Mouse (Mus musculus): ENCODE results near the gene Zfp874b. TPM values are rescaled to one million over a fixed set of nuclear protein-coding genes. Genes with fewer than 3 reads are reported as not detected.
A peak's percentile ranks its signal among the peaks of the same experiment; 100 is the strongest.

The Zfp874b gene
- 0.33 and 0.46 TPM in 2 replicates for polyA plus RNA-seq (2012; rRNA removed)

GRCm38 (mm10) chr13:67483625-67484423 is at the start of gene Zfp874b:
TSS of gene Zfp874b (minus strand) at chr13:67484258.
- no peaks in the 10 kb centered on the region for H3K27me3 ChIP-seq (ENCODE audit: control insufficient read depth, insufficient read depth, low read length)
- H3K4me3 ChIP-seq (ENCODE audit: low read depth, low read length): peak within 1 kb of the TSS; percentile 81
- TF ChIP-seq POLR2A (IDR thresholded peaks at IDR 0.05; ENCODE audit: low read depth, low read length) (no peak), CTCF (IDR thresholded peaks at IDR 0.05; ENCODE audit: extremely low read depth, insufficient read length, insufficient replicate concordance, low read depth, low read length) (no peak)
- 2% methylated on average over 20 of the region's 20 CpGs for WGBS
- H3K36me3 ChIP-seq (ENCODE audit: control insufficient read depth, insufficient read depth, low read length): 0 out of 2 replicates have a peak, but pooled peaks cover 1% of the 10 kb centered on the region
- H3K4me1 ChIP-seq (ENCODE audit: control insufficient read depth, insufficient read depth, insufficient read length, low read length): no peaks in the 10 kb centered on the region
- peak within 1 kb of the TSS; percentile 50 for H3K27ac ChIP-seq (ENCODE audit: insufficient read depth, low read depth, low read length)

GRCm38 (mm10) chr13:67527049-67527730 is 43.1 kb upstream of the Zfp874b start:
- Histone ChIP-seq H3K27ac (ENCODE audit: insufficient read depth, low read depth, low read length) (no peak overlapping the region), H3K27me3 (ENCODE audit: control insufficient read depth, insufficient read depth, low read length) (no peaks in the 10 kb centered on the region), H3K4me3 (ENCODE audit: low read depth, low read length) (no peak overlapping the region), H3K36me3 (ENCODE audit: control insufficient read depth, insufficient read depth, low read length) (no peaks in the 10 kb centered on the region), H3K4me1 (ENCODE audit: control insufficient read depth, insufficient read depth, insufficient read length, low read length) (no peaks in the 10 kb centered on the region)
- 84% methylated on average over 3 of the region's 3 CpGs for WGBS
- TF ChIP-seq POLR2A (IDR thresholded peaks at IDR 0.05; ENCODE audit: low read depth, low read length): no peak
- no peak for TF ChIP-seq CTCF (IDR thresholded peaks at IDR 0.05; ENCODE audit: extremely low read depth, insufficient read length, insufficient replicate concordance, low read depth, low read length)

GRCm38 (mm10) chr13:67525753-67526410 is 41.8 kb upstream of the Zfp874b start, which contains the start of the genes Gm26965 and Zfp87:
TSS of gene Gm26965 (minus strand) at chr13:67526151.
TSS of gene Zfp87 (minus strand) at chr13:67526177.
- WGBS: under 1% methylated on average over 27 of the region's 27 CpGs
- Histone ChIP-seq H3K4me1 (ENCODE audit: control insufficient read depth, insufficient read depth, insufficient read length, low read length) (no peaks in the 10 kb centered on the region), H3K36me3 (ENCODE audit: control insufficient read depth, insufficient read depth, low read length) (peaks cover 6% of the 10 kb centered on the region; the same call in 1 of the 2 replicates), H3K27me3 (ENCODE audit: control insufficient read depth, insufficient read depth, low read length) (no peaks in the 10 kb centered on the region), H3K4me3 (ENCODE audit: low read depth, low read length) (peak within 1 kb of the TSS; percentile 67), H3K27ac (ENCODE audit: insufficient read depth, low read depth, low read length) (peak within 1 kb of the TSS; percentile 19; the same call in 1 of the 2 replicates)
- TF ChIP-seq CTCF (IDR thresholded peaks at IDR 0.05; ENCODE audit: extremely low read depth, insufficient read length, insufficient replicate concordance, low read depth, low read length) (no peak), POLR2A (IDR thresholded peaks at IDR 0.05; ENCODE audit: low read depth, low read length) (peak; percentile 58)

- H3K4me3 ChIP-seq (ENCODE audit: low read depth, low read length): no peak overlapping the region
- 90% methylated on average over 1 of the region's 1 CpGs for WGBS
- no peaks in the 10 kb centered on the region for H3K27me3 ChIP-seq (ENCODE audit: control insufficient read depth, insufficient read depth, low read length)
- TF ChIP-seq CTCF (IDR thresholded peaks at IDR 0.05; ENCODE audit: extremely low read depth, insufficient read length, insufficient replicate concordance, low read depth, low read length): no peak
- TF ChIP-seq POLR2A (IDR thresholded peaks at IDR 0.05; ENCODE audit: low read depth, low read length): no peak
- no peak overlapping the region for H3K27ac ChIP-seq (ENCODE audit: insufficient read depth, low read depth, low read length)
- H3K36me3 ChIP-seq (ENCODE audit: control insufficient read depth, insufficient read depth, low read length): no peaks in the 10 kb centered on the region
- peaks cover 2% of the 10 kb centered on the region; the same call in 1 of the 2 replicates for H3K4me1 ChIP-seq (ENCODE audit: control insufficient read depth, insufficient read depth, insufficient read length, low read length)
Measured at GRCm38 (mm10) chr13:67500908-67501307, 16.9 kb upstream of the Zfp874b start.

- Histone ChIP-seq H3K27me3 (ENCODE audit: control insufficient read depth, insufficient read depth, low read length) (no peaks in the 10 kb centered on the region), H3K36me3 (ENCODE audit: control insufficient read depth, insufficient read depth, low read length) (no peaks in the 10 kb centered on the region), H3K4me3 (ENCODE audit: low read depth, low read length) (peak within 1 kb of the TSS; percentile 75), H3K4me1 (ENCODE audit: control insufficient read depth, insufficient read depth, insufficient read length, low read length) (peaks cover 2% of the 10 kb centered on the region; the same call in 1 of the 2 replicates), H3K27ac (ENCODE audit: insufficient read depth, low read depth, low read length) (no peak within 1 kb of the TSS)
- TF ChIP-seq POLR2A (IDR thresholded peaks at IDR 0.05; ENCODE audit: low read depth, low read length) (peak; percentile 41; the same call in 1 of the 2 replicates), CTCF (IDR thresholded peaks at IDR 0.05; ENCODE audit: extremely low read depth, insufficient read length, insufficient replicate concordance, low read depth, low read length) (no peak)
- WGBS: under 1% methylated on average over 22 of the region's 22 CpGs
Measured at GRCm38 (mm10) chr13:67500084-67500719, 16.1 kb upstream of the Zfp874b start, which contains the start of gene Zfp58. TSS of gene Zfp58 (minus strand) at chr13:67500555.

- TF ChIP-seq CTCF (IDR thresholded peaks at IDR 0.05; ENCODE audit: extremely low read depth, insufficient read length, insufficient replicate concordance, low read depth, low read length) (no peak), POLR2A (IDR thresholded peaks at IDR 0.05; ENCODE audit: low read depth, low read length) (no peak)
- H3K27me3 ChIP-seq (ENCODE audit: control insufficient read depth, insufficient read depth, low read length): no peaks in the 10 kb centered on the region
Measured at GRCm38 (mm10) chr13:67495631-67496030, 11.6 kb upstream of the Zfp874b start.

More at GRCm38 (mm10) chr13:67495631-67496030, 11.6 kb upstream of the Zfp874b start:
- no peak overlapping the region for H3K27ac ChIP-seq (ENCODE audit: insufficient read depth, low read depth, low read length)
- peaks cover 25% of the 10 kb centered on the region for H3K36me3 ChIP-seq (ENCODE audit: control insufficient read depth, insufficient read depth, low read length)
- 94% methylated on average over 1 of the region's 1 CpGs for WGBS
- no peak overlapping the region for H3K4me3 ChIP-seq (ENCODE audit: low read depth, low read length)
- peaks cover 2% of the 10 kb centered on the region; the same call in 1 of the 2 replicates for H3K4me1 ChIP-seq (ENCODE audit: control insufficient read depth, insufficient read depth, insufficient read length, low read length)
